Mouse (Mus musculus): ENCODE results near the gene Tmem204. TPM values are rescaled to one million over a fixed set of nuclear protein-coding genes. Genes with fewer than 3 reads are reported as not detected.
"Not testable (repeated sequence)": the region's sequence is repeated elsewhere in the genome, so short reads cannot be mapped to it uniquely, and the experiment has no call there.

Tmem204 gene
- total RNA-seq (2021): 10 to 100 TPM; 10.8 to 18.8 TPM
- long read RNA-seq, experiment 1, transcript Tmem204-201 (3 exons, 1,846 nt): major isoform, 27 of 29 reads
- long read RNA-seq, experiment 1, partial matches to known transcripts: 0 of 29 reads
- long read RNA-seq, experiment 1, other reads (novel, unspliced or antisense): 0 of 29 reads
- long read RNA-seq, experiment 2, transcript Tmem204-201 (3 exons, 1,846 nt): major isoform, 9 of 13 reads
- long read RNA-seq, experiment 2, partial matches to known transcripts: 0 of 13 reads
- long read RNA-seq, experiment 2, other reads (novel, unspliced or antisense): 4 of 13 reads

GRCm38 (mm10) chr17:25083444-25083931 lies at the start of gene Tmem204:
TSS of gene Tmem204 (minus strand) at chr17:25083591.
- peak; percentile 77 for DNase-seq (ENCODE audit: low spot score)

GRCm38 (mm10) chr17:25130060-25130459 lies 46.7 kb upstream of the Tmem204 start:
- no peak for DNase-seq (ENCODE audit: low spot score)

GRCm38 (mm10) chr17:25127681-25128080 lies 44.3 kb upstream of the Tmem204 start:
- no peak for DNase-seq (ENCODE audit: low spot score)

GRCm38 (mm10) chr17:25127079-25127478 lies 43.7 kb upstream of the Tmem204 start:
- DNase-seq (ENCODE audit: low spot score): no peak

GRCm38 (mm10) chr17:25125442-25126060 lies 42.2 kb upstream of the Tmem204 start:
- DNase-seq (ENCODE audit: low spot score): not testable (repeated sequence)

- no peak for DNase-seq (ENCODE audit: low spot score)
Measured at GRCm38 (mm10) chr17:25123979-25124378, 40.6 kb upstream of the Tmem204 start.

- DNase-seq (ENCODE audit: low spot score): no peak
Measured at GRCm38 (mm10) chr17:25120406-25120805, 37.0 kb upstream of the Tmem204 start, which contains the start of gene Ptx4. TSS of gene Ptx4 (plus strand) at chr17:25120760.

GRCm38 (mm10) chr17:25117263-25117662 lies 33.9 kb upstream of the Tmem204 start:
- DNase-seq (ENCODE audit: low spot score): no peak

- peak; percentile 97 for DNase-seq (ENCODE audit: low spot score)
Measured at GRCm38 (mm10) chr17:25115664-25116432, 32.5 kb upstream of the Tmem204 start, which contains the start of gene Telo2. TSS of gene Telo2 (minus strand) at chr17:25115967.

GRCm38 (mm10) chr17:25114908-25115645 lies 31.7 kb upstream of the Tmem204 start:
- no peak for DNase-seq (ENCODE audit: low spot score)

- no peak for DNase-seq (ENCODE audit: low spot score)
Measured at GRCm38 (mm10) chr17:25112423-25112810, 29.0 kb upstream of the Tmem204 start.

- DNase-seq (ENCODE audit: low spot score): peak; percentile 75
Measured at GRCm38 (mm10) chr17:25111739-25112422, 28.5 kb upstream of the Tmem204 start.

- DNase-seq (ENCODE audit: low spot score): no peak
Measured at GRCm38 (mm10) chr17:25111220-25111619, 27.8 kb upstream of the Tmem204 start.

- DNase-seq (ENCODE audit: low spot score): no peak
Measured at GRCm38 (mm10) chr17:25110590-25110989, 27.2 kb upstream of the Tmem204 start.

- peak; percentile 33 for DNase-seq (ENCODE audit: low spot score)
Measured at GRCm38 (mm10) chr17:25109578-25109977, 26.2 kb upstream of the Tmem204 start.

- no peak for DNase-seq (ENCODE audit: low spot score)
Measured at GRCm38 (mm10) chr17:25107786-25108185, 24.4 kb upstream of the Tmem204 start.

GRCm38 (mm10) chr17:25101338-25101737 lies 17.9 kb upstream of the Tmem204 start:
- no peak for DNase-seq (ENCODE audit: low spot score)

- no peak for DNase-seq (ENCODE audit: low spot score)
Measured at GRCm38 (mm10) chr17:25100052-25100451, 16.7 kb upstream of the Tmem204 start.

- no peak for DNase-seq (ENCODE audit: low spot score)
Measured at GRCm38 (mm10) chr17:25096221-25096620, 12.8 kb upstream of the Tmem204 start.

- no peak for DNase-seq (ENCODE audit: low spot score)
Measured at GRCm38 (mm10) chr17:25090450-25090849, 7.1 kb upstream of the Tmem204 start.

GRCm38 (mm10) chr17:25089158-25089557 lies 5.8 kb upstream of the Tmem204 start:
- no peak for DNase-seq (ENCODE audit: low spot score)

Data from gastrocnemius, adult 18-20 months (tissue).